Mouse (Mus musculus) lung, embryonic 16.5 days (tissue): Measurements from ENCODE around the gene Mdfic. TPM values are rescaled to one million over a fixed set of nuclear protein-coding genes. Genes with fewer than 3 reads are reported as not detected.
A peak's percentile ranks its signal among the peaks of the same experiment; 100 is the strongest.
"Not testable (repeated sequence)": the region's sequence is repeated elsewhere in the genome, so short reads cannot be mapped to it uniquely, and the experiment has no call there.

ENCODE experiments used
- ATAC-seq: fragments of 200-750 bp; cut with Nextera tagmentation; 2 replicates; pipeline ENCODE4 v1.8.0; 2017; ENCODE audit warnings: low read depth, mild to moderate bottlenecking, moderate library complexity
- H3K27ac ChIP-seq: fragments of 300-500 bp; sonication (generic); 2 replicates; pipeline ENCODE4 v1.5.1; 2014; ENCODE audit warnings: mild to moderate bottlenecking, control low read depth, low read length
- H3K27me3 ChIP-seq: fragments of 300-500 bp; sonication (generic); 2 replicates; pipeline ENCODE4 v1.6.1; 2014; ENCODE audit warnings: low read depth, low read length, mixed read lengths; ENCODE audit not compliant: control insufficient read depth, insufficient read depth
- H3K36me3 ChIP-seq: fragments of 300-500 bp; sonication (generic); 2 replicates; pipeline ENCODE4 v1.6.1; 2014; ENCODE audit warnings: low read length; ENCODE audit not compliant: control insufficient read depth, insufficient read depth
- H3K4me1 ChIP-seq: fragments of 300-500 bp; sonication (generic); replicated peaks from 2 replicates; pipeline ENCODE4 v1.6.1; 2014; ENCODE audit warnings: low read length, mixed read lengths; ENCODE audit not compliant: control insufficient read depth, insufficient read depth
- H3K4me2 ChIP-seq: fragments of 300-500 bp; sonication (generic); 2 replicates; pipeline ENCODE4 v1.6.1; 2014; ENCODE audit warnings: low read depth, low read length, control low read depth
- H3K4me3 ChIP-seq: fragments of 300-500 bp; sonication (generic); 2 replicates; pipeline ENCODE4 v1.5.1; 2014; ENCODE audit warnings: mild to moderate bottlenecking, low read length, control low read depth
- H3K9ac ChIP-seq: fragments of 300-500 bp; sonication (generic); 2 replicates; pipeline ENCODE4 v1.6.1; 2014; ENCODE audit warnings: low read length, control low read depth
- H3K9me3 ChIP-seq: fragments of 300-500 bp; sonication (generic); 2 replicates; pipeline ENCODE4 v1.6.1; 2016; ENCODE audit warnings: low read length; ENCODE audit not compliant: control insufficient read depth
- WGBS: fragments of 180-500 bp; shearing (Covaris S2); extraction: QIAGEN DNeasy Blood & Tissue Kit; methylation state at CpG from one replicate; pipeline ENCODE4 v1.1.7; 2014; 5-methylcytosine and 5-hydroxymethylcytosine counted together
- polyA plus RNA-seq: library from polyadenylated mRNA; unstranded; fragments of >200 nt; fragmentation: Nextera tagmentation; extraction: Ambion mirVana; gene quantifications from 2 replicates; pipeline ENCODE4 v1.2.1, GENCODE M21; 2015

Gene Mdfic
- 8.4 and 9.4 TPM in 2 replicates for polyA plus RNA-seq

DNA sequence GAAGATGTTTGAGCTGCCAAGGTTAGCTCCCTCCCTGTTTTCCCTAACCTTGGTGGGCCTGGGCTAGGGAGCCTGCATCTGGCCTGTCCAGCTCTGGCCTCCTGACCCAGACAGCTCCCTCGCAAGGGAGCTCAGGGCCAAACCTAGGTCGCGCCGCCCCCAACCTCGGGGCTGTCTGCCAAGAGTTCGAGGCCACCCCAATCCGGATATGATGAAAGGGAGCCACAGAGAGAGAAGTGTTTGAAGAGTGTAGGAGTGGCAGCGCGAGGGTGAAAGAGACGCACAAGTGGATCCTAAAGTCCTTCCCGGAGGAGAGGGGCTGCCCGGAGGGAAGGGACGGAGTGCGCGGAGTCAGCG, at the start of gene Mdfic:
Gene Mdfic, plus strand, starts transcription at position 201 of the 357 bp plus-strand sequence.
- whole genome bisulfite sequencing, result 2% methylated on average over 16 of the region's 16 CpGs
- Histone ChIP-seq H3K36me3 (no peaks in the 10 kb centered on the region), H3K4me3 (peak within 1 kb of the TSS; percentile 92), H3K9ac (peak within 1 kb of the TSS; percentile 99), H3K27ac (peak within 1 kb of the TSS; percentile 98), H3K27me3 (no peaks in the 10 kb centered on the region), H3K4me1 (peaks cover 18% of the 10 kb centered on the region), H3K9me3 (no peaks in the 10 kb centered on the region), H3K4me2 (peak within 1 kb of the TSS; percentile 73)
- peak; percentile 86 for ATAC-seq

DNA sequence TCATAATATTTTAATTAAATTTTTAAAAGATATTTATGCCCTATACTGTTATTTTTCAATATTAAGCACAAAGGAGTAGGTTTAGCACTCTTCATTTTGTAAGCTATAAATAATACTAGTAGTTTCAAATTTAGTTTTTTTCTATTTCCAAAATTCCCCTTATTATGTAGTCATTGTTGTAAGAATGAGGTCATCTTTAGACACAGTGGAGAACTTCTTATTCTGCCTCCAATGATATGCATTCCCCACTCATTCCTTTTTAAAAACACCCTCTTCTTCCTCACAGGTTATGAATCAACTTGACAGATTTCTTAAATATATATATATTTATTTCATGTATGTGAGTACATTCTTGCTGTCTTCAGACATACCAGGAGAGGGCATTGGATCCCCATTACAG, 49.1 kb upstream of the Mdfic start:
- ATAC-seq, result no peak
- no peak overlapping the region for H3K4me2 ChIP-seq
- H3K27me3 ChIP-seq, result no peaks in the 10 kb centered on the region
- no peak overlapping the region for H3K27ac ChIP-seq
- no peaks in the 10 kb centered on the region for H3K9me3 ChIP-seq
- H3K4me1 ChIP-seq, result no peaks in the 10 kb centered on the region
- no peak overlapping the region for H3K9ac ChIP-seq
- H3K36me3 ChIP-seq, result no peaks in the 10 kb centered on the region
- no peak overlapping the region for H3K4me3 ChIP-seq

DNA sequence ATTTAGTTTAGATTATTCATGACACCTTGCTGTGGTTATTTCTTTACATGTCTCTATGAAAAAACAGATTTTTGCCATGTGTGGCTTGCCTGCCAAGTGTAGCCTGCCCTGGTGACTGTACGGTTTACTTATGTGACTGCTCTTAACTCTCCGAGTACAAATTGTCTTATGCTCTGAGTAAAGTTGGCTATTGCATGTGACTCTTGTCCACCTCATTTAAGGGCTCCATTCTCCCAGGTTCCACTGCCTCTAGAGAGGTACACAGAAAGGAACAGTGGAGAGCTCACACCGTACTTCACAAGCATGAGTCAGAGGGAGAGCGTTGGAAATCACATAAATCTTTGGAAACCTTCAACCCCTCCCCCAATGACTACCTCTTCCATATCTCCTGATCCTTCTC, 10.4 kb upstream of the Mdfic start:
- 83% methylated on average over 4 of the region's 4 CpGs for WGBS
- H3K27ac ChIP-seq, result no peak overlapping the region
- no peak overlapping the region for H3K4me2 ChIP-seq
- no peak overlapping the region for H3K9ac ChIP-seq
- H3K4me1 ChIP-seq, result no peaks in the 10 kb centered on the region
- no peaks in the 10 kb centered on the region for H3K27me3 ChIP-seq
- H3K4me3 ChIP-seq, result no peak overlapping the region
- no peak for ATAC-seq
- no peaks in the 10 kb centered on the region for H3K36me3 ChIP-seq
- no peaks in the 10 kb centered on the region for H3K9me3 ChIP-seq

DNA sequence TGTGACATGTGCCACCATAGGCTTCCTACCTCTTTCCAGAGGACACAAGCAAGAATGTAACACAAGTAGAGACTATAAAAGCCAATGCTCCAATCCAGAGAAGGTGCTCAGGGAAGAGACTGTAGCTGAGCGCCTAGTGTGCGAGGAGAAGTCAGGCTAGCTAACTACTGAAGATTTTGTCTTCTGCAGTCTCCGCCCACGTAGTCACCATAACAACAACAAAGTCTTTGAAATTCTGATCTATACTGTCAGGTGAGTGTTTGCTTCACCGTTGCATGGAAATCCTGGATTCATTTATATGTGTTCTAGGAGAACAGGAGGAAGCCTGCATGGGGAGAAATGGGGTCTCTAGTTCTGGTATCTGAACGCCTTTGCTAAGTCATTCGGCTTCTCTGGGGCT, 9.8 kb upstream of the Mdfic start:
- Histone ChIP-seq H3K36me3 (no peaks in the 10 kb centered on the region), H3K9me3 (no peaks in the 10 kb centered on the region), H3K4me1 (no peaks in the 10 kb centered on the region), H3K4me2 (no peak overlapping the region), H3K9ac (no peak overlapping the region), H3K27ac (no peak overlapping the region), H3K4me3 (no peak overlapping the region), H3K27me3 (no peaks in the 10 kb centered on the region)
- no peak for ATAC-seq
- 83% methylated on average over 7 of the region's 7 CpGs for WGBS

DNA sequence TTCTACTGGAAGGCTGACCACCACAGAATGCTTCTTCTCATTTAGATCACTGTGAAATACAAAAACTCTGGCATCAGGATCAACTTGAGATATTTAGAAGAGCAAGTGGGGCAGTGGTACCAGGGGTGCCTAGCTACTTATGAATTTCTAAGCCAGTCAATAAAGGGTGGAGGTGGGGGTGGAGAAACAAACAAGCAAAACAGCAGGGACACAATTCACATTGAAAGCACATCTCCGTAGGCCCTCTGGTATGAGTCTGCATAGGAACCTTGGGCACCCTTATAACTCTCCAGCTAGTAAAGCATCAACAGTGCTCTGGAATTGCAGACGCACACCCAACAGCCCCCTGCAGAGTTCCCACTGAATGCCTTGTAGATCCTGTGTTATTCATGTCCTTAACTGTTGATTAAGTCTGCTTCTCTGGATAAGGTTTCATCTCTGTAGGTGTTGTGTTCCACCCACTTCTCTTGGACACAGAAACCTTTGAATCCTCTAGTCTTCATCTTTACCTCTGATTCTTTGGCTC, 7.5 kb upstream of the Mdfic start:
- Histone ChIP-seq H3K4me2 (no peak overlapping the region), H3K36me3 (no peaks in the 10 kb centered on the region), H3K27ac (no peak overlapping the region), H3K9ac (no peak overlapping the region), H3K27me3 (no peaks in the 10 kb centered on the region), H3K4me1 (no peaks in the 10 kb centered on the region), H3K4me3 (no peak overlapping the region), H3K9me3 (no peaks in the 10 kb centered on the region)
- ATAC-seq, result no peak
- WGBS, result 67% methylated on average over 2 of the region's 2 CpGs

DNA sequence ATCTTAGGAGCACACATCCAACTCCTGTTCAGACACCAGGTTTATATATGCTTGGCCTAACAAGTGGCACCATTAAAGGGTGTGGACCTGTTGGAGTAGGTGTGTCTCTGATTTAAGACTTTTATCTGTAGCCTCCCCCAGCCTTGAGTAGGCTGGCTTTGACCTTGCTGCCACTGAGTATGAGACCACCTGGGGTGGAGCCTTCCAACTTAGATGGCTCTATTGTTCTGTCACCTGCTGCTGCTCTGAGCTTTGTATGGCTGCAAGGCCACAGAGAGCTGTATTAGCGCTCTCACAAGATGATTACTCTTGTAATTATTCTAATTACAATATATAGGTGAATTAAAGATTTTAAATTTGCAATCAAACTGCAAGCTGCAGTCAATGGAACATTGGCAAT, 6.4 kb upstream of the Mdfic start:
- H3K9ac ChIP-seq, H3K27me3 ChIP-seq, H3K4me1 ChIP-seq, H3K4me2 ChIP-seq, ATAC-seq, H3K27ac ChIP-seq, H3K9me3 ChIP-seq, H3K4me3 ChIP-seq, H3K36me3 ChIP-seq: not testable (repeated sequence)
- 83% methylated on average over 1 of the region's 1 CpGs for WGBS

DNA sequence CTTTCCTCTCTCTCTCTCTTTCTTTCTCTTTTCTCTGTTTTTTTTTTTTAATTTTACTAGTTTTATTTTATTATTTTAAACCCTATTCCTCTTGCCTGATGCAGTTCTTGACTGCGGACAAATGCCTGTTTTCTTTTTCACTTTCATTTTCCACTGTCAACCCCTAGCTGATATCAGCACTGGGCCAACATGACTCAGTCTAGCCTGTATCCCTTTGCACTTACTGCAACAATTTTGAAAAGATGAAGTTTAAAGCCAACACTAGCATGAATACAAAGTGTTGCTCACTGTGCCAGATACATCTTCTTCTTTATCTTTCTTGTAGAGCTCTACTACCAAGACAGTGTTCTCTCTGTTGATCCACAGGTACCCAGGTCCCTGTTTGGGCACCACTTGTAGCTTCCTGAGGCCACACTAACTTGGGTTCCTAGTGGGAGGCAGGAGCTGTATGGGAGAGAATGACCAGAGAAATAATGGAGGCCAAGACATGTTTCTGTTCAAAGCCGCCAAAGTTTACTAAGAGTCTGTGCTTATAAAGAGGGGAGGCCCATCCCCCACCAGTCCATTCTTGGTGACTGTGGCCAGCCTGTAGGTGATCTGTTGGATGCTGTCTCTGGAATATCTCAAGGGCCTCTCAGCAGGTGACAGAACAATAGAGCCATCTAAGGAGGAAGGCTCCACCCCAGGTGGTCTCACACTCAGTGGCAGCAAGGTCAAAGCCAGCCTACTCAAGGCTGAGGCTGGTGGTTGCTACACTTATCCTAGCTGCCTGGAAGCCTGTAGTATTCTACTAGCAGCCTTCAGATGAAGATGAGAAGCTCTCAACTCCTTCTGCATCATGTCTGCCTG, 5.2 kb upstream of the Mdfic start:
- WGBS, result 88% methylated on average over 2 of the region's 2 CpGs

DNA sequence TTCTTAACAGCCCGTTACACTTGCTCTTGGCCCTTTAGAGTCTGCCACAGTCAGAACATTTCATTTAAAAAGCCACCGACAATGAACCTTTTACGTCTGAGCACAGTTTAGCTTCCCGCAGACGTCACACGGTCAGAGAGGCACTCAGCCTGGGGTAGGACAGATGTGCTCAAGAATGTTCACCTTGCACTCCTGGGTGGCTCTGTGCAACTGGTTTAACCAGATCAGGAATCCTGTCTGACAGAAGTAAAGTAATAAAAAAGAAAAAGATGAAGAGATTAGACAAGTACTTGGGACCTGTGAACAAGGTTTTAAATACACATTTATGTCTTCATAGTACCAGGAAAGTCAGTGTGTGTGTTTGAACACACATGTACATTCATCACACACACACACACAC, 542 bp upstream of the Mdfic start:
- WGBS, result 57% methylated on average over 6 of the region's 6 CpGs
- no peaks in the 10 kb centered on the region for H3K36me3 ChIP-seq
- peak overlapping the region; percentile 98 for H3K27ac ChIP-seq
- H3K4me1 ChIP-seq, result peaks cover 18% of the 10 kb centered on the region
- ATAC-seq, result peak; percentile 70
- H3K9me3 ChIP-seq, result no peaks in the 10 kb centered on the region
- H3K9ac ChIP-seq, result no peak overlapping the region
- H3K4me3 ChIP-seq, result no peak overlapping the region; the same call in 1 of the 2 replicates
- H3K27me3 ChIP-seq, result no peaks in the 10 kb centered on the region
- H3K4me2 ChIP-seq, result no peak overlapping the region; the same call in 1 of the 2 replicates

More for the DNA sequence above, 5.2 kb upstream of the Mdfic start:
- Histone ChIP-seq H3K9me3 (no peaks in the 10 kb centered on the region), H3K9ac (no peak overlapping the region), H3K4me3 (no peak overlapping the region), H3K4me1 (peaks cover 1% of the 10 kb centered on the region; the same call in 1 of the 2 replicates), H3K27me3 (no peaks in the 10 kb centered on the region), H3K36me3 (no peaks in the 10 kb centered on the region), H3K27ac (no peak overlapping the region), H3K4me2 (no peak overlapping the region)
- ATAC-seq, result no peak

DNA sequence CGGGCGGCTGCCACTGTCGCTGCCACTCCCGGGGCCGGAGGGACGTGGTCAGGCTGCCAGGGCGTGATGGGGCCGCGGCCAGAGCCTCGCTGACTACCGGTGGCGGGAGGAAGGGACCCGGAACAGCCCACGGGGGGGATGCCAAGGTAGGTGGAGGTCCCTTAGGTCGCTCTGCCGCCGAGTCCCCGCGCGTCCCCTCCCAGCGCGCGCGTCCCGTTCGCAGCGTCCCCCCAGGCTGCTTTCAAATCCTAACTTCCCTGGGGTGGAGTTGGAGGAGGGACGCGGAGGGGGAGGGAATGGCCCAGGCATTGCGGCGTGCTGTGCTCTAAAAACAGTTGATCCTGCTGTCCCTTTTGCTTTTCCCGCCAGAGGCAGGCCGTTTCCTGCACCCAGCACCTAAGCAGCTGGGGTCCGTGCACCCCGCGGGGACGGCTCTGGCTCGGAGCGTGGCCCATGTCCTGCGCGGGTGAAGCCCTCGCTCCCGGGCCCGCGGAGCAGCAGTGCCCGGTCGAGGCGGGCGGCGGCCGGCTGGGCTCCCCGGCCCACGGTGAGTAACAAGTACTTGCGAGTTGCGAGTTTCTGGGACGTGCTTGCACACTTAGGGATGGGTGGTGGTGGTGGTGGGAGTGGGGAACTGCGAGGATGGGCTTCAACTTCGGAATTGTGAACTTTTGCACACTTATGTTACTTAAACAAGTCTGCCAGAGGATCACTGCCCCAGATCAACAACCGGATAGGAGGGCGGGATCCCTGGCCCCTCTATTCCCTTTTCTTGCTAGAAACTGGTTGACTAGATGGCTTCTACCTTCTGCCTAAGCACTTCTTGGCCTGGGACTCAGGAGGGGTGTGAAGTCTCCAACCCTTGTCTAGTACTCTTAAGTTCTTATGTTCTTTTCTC, 606 bp downstream of the Mdfic start:
- under 1% methylated on average over 60 of the region's 60 CpGs for whole genome bisulfite sequencing
- peak; percentile 80 for ATAC-seq
- peak overlapping the region; percentile 98 for H3K27ac ChIP-seq
- H3K36me3 ChIP-seq, result no peaks in the 10 kb centered on the region
- peak overlapping the region; percentile 99 for H3K9ac ChIP-seq
- H3K9me3 ChIP-seq, result no peaks in the 10 kb centered on the region
- H3K4me2 ChIP-seq, result peak overlapping the region; percentile 73
- H3K4me3 ChIP-seq, result peak overlapping the region; percentile 92
- peaks cover 18% of the 10 kb centered on the region for H3K4me1 ChIP-seq
- no peaks in the 10 kb centered on the region for H3K27me3 ChIP-seq
